Mouse (Mus musculus) frontal cortex, postnatal 14 days (tissue): ENCODE measurements at regions not wholly inside any gene's neighbourhood (a gene's known extent, or its start where the extent isn't known, plus 50 kb on each side); places are given as distances from the start of the nearest gene placed in this dataset.

Experiments
- DNase-seq, 2 experiments: peaks; one replicate each; pipeline ENCODE4 v3.0.0; 2022; ENCODE audit warnings: low spot score in 2 of 2

DNA sequence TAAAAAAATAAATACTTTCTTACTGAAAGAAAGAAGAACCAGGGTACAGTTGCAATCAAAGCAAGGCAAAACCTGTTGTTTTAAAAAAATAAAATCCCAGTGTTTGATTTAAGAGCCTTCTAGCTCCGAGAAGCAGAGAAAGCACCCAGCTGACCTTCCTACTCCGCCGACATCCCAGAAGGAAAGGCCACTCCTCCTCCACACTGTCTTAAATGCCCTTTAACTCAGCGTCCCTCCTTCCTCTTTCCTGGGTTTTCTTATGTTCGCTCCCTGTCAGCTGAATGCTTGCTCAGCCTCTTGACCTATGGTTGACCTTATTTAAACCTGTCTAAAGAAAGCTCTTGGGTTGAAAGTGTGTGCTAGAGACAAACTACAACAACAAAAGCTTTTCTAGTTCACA lies 79.1 kb downstream of the Sptssa start:
- DNase-seq: no peak

- DNase-seq: no peak
These were observed 79.6 kb downstream of the Sptssa start for GRCm38 (mm10) chr12:54576821-54577220.

DNA sequence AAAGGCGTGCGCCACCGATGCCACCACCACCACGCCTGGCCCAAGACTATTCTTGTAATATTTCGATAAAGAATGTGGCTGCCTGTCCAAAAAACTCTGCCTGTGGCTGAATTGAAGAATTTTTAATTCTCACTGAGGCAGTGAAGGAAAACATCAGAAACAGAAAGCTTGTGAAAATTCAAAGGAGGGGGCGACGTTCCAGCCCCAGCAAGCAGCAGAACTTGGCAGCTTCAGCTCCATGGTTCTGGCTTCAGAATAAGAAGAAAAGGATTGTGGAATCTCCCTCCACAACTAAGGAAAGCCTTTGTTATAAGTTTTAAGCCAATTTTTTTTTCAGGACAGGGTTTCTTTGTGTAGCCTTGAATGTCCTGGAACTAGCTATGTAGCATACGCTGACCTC lies 83.5 kb downstream of the Sptssa start:
- DNase-seq: peak; percentile 5 to 7

DNA sequence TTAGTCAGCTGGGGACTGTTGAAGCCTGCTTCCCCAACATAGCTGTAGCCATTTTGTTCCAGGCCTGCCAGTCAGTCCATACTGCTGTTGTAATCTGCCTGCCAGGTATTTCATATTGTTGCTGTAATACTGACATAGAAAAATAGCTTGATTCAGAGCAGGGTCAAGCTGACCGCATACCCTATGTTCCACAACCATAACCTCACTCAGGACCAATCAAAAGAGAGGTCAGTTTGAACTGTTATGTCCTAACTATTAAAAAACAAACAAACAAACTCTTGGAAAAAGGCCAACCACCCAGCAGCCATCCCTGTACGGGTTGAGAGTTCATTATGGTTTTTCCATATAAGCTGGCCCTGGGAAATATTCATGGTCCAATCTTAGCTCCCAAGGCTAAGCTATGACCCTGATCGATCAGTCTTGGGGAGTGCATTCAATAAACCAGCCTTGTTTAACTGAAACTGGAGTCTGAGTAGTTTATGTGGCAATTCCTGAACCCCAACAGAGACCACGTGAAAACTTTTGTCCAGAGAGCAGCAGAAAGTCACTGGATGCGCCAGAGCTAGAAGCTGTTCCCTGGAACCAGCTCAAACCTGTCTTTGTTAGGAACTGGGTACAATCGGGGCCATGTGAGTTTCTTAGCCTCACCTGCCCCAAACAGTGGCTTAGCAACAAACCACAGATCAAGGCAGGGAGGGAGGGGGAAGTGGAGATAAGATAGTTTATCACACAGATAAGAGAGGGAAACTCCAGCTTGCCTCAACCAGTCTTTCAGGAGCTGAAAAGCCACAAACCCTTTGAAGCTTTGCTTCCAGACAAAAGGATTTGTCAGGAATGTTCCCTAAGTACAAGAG lies 88.1 kb downstream of the Sptssa start:
- no peak for DNase-seq

DNA sequence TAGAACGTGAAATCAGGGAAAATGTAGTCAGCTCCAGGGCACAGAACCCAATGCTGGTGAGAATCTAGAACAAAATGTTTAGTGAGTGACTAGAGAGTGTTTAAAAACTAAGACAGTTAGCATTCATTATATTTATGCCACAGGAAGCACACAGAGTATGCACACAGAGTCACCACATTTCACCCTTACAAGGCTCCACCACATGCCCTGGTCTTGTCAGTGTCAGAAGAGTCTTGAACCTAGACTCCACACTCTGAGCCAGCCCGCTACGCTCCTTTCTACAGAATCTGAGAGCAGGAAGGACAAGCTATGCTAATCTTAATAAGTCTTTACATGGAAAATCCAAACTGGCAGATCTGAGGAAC lies 89.0 kb downstream of the Sptssa start:
- DNase-seq: no peak

- no peak for DNase-seq
These were observed 89.6 kb downstream of the Sptssa start for GRCm38 (mm10) chr12:54566532-54567425.

DNA sequence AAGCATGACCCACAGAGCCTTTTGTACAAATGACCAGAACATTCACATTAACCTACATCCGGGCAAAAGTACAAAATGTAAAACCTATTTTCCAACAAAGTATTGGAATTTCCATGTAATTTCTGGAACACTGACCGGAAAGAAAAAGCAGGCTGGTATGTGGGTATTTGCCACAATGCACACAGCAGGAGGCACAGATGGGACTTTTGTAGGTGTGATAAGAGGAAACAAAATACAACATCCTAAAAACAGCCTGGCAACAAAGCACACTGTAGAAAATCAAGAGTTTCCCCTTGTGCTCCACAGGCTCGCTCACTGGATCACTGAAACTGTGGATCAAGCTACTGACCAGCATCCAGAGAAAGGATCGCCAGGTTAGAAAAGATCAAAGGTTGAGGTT lies 94.4 kb downstream of the Sptssa start:
- no peak for DNase-seq

DNA sequence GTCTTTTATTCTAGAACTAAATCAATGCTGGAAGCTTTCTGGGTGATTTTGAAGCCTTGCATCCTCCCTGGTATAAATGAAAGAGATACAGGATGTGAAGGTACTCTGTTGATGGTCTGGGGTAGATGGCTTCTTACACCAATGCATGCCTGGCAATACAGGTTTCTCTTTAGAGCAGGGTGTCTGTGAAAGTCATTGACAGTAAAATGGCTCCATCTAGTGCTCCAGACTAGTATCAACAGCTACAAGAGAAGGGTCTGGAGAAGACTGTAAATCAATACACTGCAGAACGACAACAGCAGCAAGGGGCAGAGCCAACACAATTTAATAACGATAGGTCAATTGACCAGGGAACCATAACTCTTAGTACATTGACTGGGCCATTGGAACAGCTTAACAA lies 98.3 kb downstream of the Sptssa start:
- DNase-seq: peak in 1 of 2 experiments; percentile 10

- no peak for DNase-seq
These were observed 106.7 kb downstream of the Sptssa start for GRCm38 (mm10) chr12:54549659-54550058.

DNA sequence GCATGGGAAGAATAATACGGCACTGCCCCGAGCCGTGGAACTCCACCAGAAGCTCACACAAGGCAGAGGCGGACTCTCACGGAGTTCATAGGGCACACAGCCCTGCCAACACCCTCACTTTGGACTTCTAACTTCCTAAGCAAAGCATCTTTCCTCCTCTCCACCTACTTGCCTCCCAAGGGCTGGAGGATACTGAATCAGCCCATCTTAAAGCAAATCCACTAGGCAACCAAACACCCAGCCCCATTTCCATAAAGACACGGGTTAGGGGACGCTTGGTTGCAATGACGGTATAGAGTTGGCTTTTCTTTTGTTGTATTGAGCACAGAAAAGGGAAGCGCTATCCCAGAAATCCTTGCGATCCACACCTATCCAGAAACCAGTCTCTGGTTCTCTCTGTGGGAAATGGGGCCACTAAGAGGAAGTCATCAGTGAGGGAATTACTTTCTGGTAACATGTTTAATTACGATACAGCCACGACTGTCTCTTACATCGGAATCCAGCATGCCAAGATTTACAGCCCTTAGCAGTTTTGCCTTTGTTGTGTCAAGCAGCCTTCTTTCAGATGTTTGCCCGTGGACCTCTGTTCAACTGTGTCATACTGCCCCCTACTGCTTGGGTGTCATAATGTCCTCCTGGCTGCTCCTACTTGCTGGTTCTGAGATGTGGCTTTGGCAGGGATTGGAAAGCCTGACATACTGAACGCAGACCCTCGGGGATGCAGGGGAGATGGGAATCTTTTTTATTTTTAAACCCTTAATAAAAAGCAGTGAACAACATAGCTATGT lies 110.4 kb downstream of the Sptssa start:
- DNase-seq: peak; percentile 11 to 72

DNA sequence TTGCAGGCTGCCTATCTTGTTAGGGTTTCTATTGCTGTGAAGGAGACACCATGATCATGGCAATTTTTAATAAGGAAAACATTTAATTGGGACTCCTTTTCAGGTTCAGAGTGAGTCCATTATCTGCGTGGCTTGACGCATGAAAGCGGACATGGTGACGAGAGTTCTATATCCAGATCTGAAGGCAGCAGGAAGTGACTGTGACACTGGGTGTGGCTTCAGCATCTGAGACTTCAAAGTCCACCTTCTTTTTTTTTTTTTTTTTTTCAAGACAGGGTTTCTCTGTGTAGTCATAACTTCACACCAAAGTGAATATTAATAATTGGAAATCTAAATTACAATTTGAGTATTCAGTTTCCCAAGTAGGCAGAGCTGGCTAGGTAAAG lies 118.1 kb downstream of the Sptssa start:
- DNase-seq: no peak

DNA sequence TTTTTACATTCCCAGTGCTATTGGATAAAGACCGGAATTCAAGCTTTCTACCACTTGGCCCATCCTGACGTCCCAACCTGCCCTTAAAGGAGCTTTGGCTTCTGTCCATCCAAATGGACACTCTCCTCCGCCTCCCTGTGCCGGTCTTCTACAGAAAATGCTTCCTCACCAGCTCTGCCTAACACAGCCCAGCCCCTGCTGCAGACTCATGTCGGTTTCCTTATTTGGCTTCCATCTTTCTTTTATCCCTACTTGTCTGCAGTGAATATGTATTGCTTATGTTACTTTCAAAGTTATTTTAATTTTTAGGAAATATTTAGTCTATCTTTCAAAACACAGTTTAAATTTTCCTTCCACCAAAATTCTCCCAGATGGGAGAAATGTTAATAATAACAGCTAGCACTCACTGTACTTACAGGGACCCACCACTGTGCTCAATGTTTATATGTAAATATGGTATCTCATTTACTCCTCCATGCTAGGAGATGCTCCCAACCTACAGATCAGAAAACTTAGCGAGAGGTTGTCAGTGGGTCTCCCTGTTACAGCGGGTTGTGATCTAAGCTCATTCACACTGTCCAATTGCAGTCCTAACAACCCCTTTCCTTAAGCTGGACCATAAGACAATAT lies 118.6 kb downstream of the Sptssa start:
- DNase-seq: no peak

- DNase-seq: no peak
These were observed 119.4 kb downstream of the Sptssa start for GRCm38 (mm10) chr12:54537022-54537421.

GRCm38 (mm10) chr12:54535556-54536516 lies 120.5 kb downstream of the Sptssa start:
- no peak for DNase-seq

- no peak for DNase-seq
These were observed 121.5 kb downstream of the Sptssa start for GRCm38 (mm10) chr12:54534910-54535309.

DNA sequence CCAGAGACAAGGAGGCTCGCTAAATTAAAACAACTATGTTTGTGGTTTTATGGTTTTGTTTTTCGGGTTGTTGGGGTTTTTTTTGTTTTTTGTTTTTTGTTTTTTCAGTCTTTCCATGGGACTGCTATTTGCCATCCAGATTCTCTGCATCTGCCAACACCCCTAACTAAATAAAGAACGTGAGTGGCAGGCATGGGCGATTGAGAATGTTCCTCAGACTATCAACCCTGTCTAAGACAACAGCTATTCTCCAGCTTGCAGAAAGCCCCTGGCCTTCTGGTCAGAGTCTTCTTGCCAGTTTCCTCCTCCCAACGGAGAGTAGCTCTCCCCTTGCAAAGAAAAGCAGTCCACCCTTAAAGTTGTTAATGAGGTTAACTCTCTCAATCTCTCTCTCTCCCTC lies 123.2 kb downstream of the Sptssa start:
- no peak for DNase-seq

- DNase-seq: no peak
These were observed 124.3 kb downstream of the Sptssa start for GRCm38 (mm10) chr12:54532062-54532461.

DNA sequence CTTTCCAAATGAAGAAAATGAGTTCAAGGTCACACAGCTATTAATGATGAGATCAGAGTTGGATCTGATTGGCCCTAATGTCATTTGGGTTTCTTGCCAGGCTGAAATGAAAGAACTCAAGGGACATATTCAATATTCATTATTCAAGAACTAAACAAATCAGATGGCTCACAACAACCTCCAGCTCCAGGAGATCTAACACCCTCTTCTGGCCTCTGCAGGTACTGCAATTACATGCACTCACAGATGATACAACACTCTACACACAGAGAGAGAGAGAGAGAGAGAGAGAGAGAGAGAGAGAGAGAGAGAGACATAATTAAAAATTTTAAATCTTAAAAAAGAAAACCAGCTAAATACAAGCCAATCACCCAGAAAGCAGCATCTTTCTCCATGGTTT lies 128.3 kb downstream of the Sptssa start:
- DNase-seq: no peak

DNA sequence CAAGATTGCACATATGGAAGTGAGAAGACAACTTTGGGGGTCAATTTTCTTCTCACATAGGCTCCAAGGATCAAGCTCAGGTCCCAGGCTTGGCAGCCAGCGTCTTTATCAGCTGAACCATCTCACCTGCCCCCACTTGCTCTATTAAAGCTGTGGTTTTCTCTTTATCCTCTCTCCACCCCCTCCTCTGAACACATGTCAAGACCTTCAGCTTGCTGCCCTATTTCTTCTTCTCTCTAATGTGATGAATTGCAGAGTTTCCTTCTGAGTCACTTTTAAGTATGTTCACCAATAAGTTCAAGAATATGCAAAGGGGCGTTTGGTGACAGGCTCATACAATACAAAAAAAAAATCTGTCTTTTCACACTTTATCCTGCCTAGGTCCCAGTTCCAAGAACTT lies 128.8 kb downstream of the Sptssa start:
- DNase-seq: no peak

- no peak for DNase-seq
These were observed 136.0 kb downstream of the Sptssa start for GRCm38 (mm10) chr12:54520406-54520805.
